Mouse (Mus musculus): ENCODE measurements around the gene Hes5.
A peak's percentile ranks its signal among the peaks of the same experiment; 100 is the strongest.

Gene Hes5

GRCm38 (mm10) chr4:154942632-154943322 is 17.9 kb upstream of the Hes5 start:
- no peak for DNase-seq (ENCODE audit: low read depth, low spot score)

- DNase-seq (ENCODE audit: low read depth, low spot score), result no peak
Measured at GRCm38 (mm10) chr4:154943323-154944039, 17.2 kb upstream of the Hes5 start.

GRCm38 (mm10) chr4:154944121-154944590 is 16.6 kb upstream of the Hes5 start:
- peak; percentile 82 for DNase-seq (ENCODE audit: low read depth, low spot score)

GRCm38 (mm10) chr4:154946319-154946718 is 14.4 kb upstream of the Hes5 start:
- no peak for DNase-seq (ENCODE audit: low read depth, low spot score)

GRCm38 (mm10) chr4:154948066-154948939 is 12.4 kb upstream of the Hes5 start:
- no peak for DNase-seq (ENCODE audit: low read depth, low spot score)

- DNase-seq (ENCODE audit: low read depth, low spot score), result no peak
Measured at GRCm38 (mm10) chr4:154948940-154949588, 11.7 kb upstream of the Hes5 start.

- DNase-seq (ENCODE audit: low read depth, low spot score), result no peak
Measured at GRCm38 (mm10) chr4:154949589-154949982, 11.1 kb upstream of the Hes5 start.

- no peak for DNase-seq (ENCODE audit: low read depth, low spot score)
Measured at GRCm38 (mm10) chr4:154952461-154953241, 8.1 kb upstream of the Hes5 start.

GRCm38 (mm10) chr4:154956604-154957003 is 4.1 kb upstream of the Hes5 start:
- DNase-seq (ENCODE audit: low read depth, low spot score), result no peak

GRCm38 (mm10) chr4:154957289-154957993 is 3.3 kb upstream of the Hes5 start:
- DNase-seq (ENCODE audit: low read depth, low spot score), result no peak

- peak; percentile 72 for DNase-seq (ENCODE audit: low read depth, low spot score)
Measured at GRCm38 (mm10) chr4:154958171-154958570, 2.6 kb upstream of the Hes5 start.

GRCm38 (mm10) chr4:154958621-154959020 is 2.1 kb upstream of the Hes5 start:
- no peak for DNase-seq (ENCODE audit: low read depth, low spot score)

GRCm38 (mm10) chr4:154960021-154960689 is 568 bp upstream of the Hes5 start:
- DNase-seq (ENCODE audit: low read depth, low spot score), result no peak

- no peak for DNase-seq (ENCODE audit: low read depth, low spot score)
Measured at GRCm38 (mm10) chr4:154961226-154961738, 559 bp downstream of the Hes5 start.

GRCm38 (mm10) chr4:154961911-154962310 is 1.2 kb downstream of the Hes5 start:
- no peak for DNase-seq (ENCODE audit: low read depth, low spot score)

- no peak for DNase-seq (ENCODE audit: low read depth, low spot score)
Measured at GRCm38 (mm10) chr4:154962683-154963082, 2.0 kb downstream of the Hes5 start.

GRCm38 (mm10) chr4:154963190-154963836 is 2.6 kb downstream of the Hes5 start:
- DNase-seq (ENCODE audit: low read depth, low spot score), result no peak

GRCm38 (mm10) chr4:154963901-154964580 is 3.3 kb downstream of the Hes5 start, which contains the start of gene Pank4:
Gene Pank4, plus strand, starts transcription at chr4:154964123.
- peak; percentile 85 for DNase-seq (ENCODE audit: low read depth, low spot score)
